Mouse (Mus musculus): ENCODE measurements around the gene Camp.
"Not testable (repeated sequence)": the region's sequence is repeated elsewhere in the genome, so short reads cannot be mapped to it uniquely, and the experiment has no call there.

Camp gene

GRCm38 (mm10) chr9:109833088-109833412, 16.4 kb downstream of the Camp start:
- DNase-seq, result no peak

DNA sequence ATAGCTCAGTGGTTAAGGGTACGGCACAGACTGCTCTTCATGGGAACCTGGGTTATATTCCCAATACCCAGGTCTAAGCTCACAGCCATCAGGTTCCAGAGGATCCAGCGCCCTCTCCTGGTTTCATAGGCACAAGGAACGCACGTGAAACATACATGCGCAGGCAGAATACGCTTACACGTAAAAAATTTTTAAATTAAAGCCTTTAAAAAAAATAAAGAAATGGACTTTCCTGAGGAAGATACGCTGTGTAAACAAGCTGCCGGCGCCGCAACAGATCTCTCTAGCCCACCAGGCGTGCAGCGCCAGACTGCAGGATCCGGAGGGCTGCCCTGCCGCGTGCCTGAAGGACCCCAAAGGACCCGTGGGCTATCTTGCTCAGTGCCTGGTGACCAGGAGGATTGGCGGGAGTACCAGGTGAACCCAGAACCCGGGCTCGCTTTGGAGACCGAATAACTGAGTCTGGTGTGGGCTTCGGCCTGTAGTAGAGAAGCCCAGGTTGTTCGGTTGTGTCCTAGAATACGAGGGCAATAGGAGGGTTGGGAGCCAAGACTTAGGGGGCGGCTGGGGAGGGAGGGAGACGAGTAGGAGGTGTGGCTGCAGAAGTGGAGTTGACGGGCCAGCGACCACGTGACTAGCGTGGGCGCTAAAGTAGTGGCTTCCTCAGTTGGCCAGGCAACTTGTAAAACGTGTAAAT, 16.9 kb downstream of the Camp start, which contains the start of gene Nme6:
Gene Nme6 (plus strand): TSS at position 359 of the 697 bp plus-strand sequence.
- peak; percentile 91 to 92 for DNase-seq

- DNase-seq, result no peak
Observed at GRCm38 (mm10) chr9:109826181-109826580, 23.2 kb downstream of the Camp start.

DNA sequence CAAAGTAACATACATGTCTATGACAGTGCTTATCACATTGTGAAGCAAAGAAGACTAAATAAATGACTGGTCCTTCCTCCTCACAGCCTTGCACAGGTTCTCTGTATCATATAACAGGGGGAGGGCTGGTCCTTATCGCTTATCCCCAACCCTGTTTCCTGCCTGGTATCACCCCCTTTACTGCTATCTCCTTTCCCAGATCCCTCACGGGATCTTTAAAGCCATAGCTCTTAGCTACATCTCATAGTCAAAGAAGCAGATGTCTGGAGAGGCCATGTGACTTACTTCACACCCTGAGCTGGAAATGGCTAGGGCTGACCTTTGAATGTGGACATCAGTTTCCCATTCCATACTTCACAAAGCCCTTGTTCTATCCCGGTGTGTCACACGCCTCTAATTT, 23.7 kb downstream of the Camp start:
- no peak for DNase-seq

DNA sequence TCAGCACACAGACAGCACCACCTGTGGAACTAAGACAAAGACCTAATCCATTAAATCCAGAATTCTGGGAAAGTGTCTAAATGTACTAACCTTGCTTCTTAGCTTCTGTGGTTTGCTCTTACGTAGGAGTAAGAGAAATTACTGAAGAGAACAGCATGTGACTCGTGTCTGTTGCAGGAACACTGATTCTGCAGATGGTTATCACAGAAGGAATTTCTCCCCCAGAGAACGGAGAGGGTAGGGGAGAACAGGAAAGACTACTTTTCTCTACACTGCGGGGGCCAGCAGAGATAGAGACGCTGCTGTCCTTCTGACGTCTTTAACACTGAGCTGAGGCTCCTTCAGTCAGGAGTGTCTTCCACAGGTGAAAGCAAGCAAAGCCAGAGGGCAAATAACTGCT, 33.1 kb downstream of the Camp start:
- DNase-seq, result no peak

- peak in 1 of 2 experiments; percentile 29 for DNase-seq
Observed at GRCm38 (mm10) chr9:109813424-109813823, 36.0 kb downstream of the Camp start.

GRCm38 (mm10) chr9:109811980-109812379, 37.4 kb downstream of the Camp start, which contains the start of gene Spink8:
TSS of gene Spink8 (plus strand) at chr9:109812280.
- DNase-seq, result no peak

- DNase-seq, result no peak
Observed at GRCm38 (mm10) chr9:109807898-109808297, 41.5 kb downstream of the Camp start.

GRCm38 (mm10) chr9:109806695-109807293, 42.6 kb downstream of the Camp start:
- DNase-seq, result no peak

DNA sequence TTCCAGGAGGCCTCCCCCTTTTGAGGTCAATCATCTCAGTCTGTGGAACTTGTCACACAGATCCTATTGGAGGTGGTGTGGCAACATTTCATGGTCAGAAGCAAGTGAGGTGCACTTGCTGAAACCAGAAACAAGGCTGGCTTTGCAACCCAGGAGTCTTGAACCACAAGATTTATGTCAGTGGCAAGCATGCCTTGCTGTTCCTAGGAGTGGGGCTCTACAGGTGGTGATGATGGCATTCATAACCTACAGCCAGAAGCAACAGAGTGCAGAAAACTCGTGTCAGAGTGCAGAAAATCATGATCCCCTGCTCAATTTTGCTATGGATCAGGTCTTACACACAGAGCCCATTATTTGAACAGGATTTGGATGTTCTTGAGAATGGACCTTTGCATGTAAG, 43.2 kb downstream of the Camp start:
- no peak for DNase-seq

DNA sequence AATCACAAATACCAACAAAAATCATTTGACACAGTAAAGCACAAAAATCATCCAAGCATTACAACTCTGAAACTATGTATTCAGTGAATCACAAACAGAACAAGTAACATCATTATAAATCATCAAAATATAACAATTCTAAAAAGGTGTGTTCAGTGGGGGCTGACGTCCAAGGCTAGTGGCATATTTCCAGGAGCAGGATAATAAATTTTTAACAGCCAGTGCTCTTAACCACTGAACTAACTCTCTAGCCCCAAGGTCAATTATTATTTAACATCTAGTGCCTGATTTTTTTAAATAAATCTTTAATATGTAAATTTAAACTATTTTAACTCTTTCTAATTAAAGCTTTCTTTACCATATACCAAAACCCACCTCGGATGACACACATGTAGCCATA, 43.8 kb downstream of the Camp start:
- DNase-seq, result not testable (repeated sequence)

- DNase-seq, result peak in 1 of 2 experiments; percentile 11
Observed at GRCm38 (mm10) chr9:109798051-109798450, 51.4 kb downstream of the Camp start.

Data from cerebellum, postnatal 25 days (tissue).